Mouse (Mus musculus) liver, postnatal 0 days (tissue): ENCODE measurements around the gene Gm49387.

ENCODE experiments used
- CTCF ChIP-seq: sonication (generic); IDR thresholded peaks from 2 replicates; pipeline ENCODE4 v1.5.1; 2016; ENCODE audit warnings: antibody characterized with exemption, low read depth
- EP300 ChIP-seq: IDR thresholded peaks from 2 replicates; pipeline ENCODE4 v1.6.1; 2016; ENCODE audit warnings: antibody characterized with exemption, low read depth, mild to moderate bottlenecking

GRCm38 (mm10) chr14:31593036-31593435, 47.6 kb downstream of the Gm49387 start:
- TF ChIP-seq EP300, result no peak
- no peak for TF ChIP-seq CTCF
